Mouse (Mus musculus) hindbrain, postnatal 0 days (tissue): ENCODE measurements around the gene Sf1. TPM values are rescaled to one million over a fixed set of nuclear protein-coding genes. Genes with fewer than 3 reads are reported as not detected.

ENCODE experiments used
- ATAC-seq: fragments of 200-750 bp; cut with Nextera tagmentation; 2 replicates; pipeline ENCODE4 v1.8.0; 2017; ENCODE audit warnings: mild to moderate bottlenecking, moderate TSS enrichment, moderate library complexity
- DNase-seq: peaks from one replicate; pipeline ENCODE4 v3.0.0-alpha.2; 2015; ENCODE audit warnings: low spot score
- H3K27ac ChIP-seq: fragments of 300-500 bp; sonication (generic); 2 replicates; pipeline ENCODE4 v1.5.1; 2014; ENCODE audit warnings: mild to moderate bottlenecking
- H3K27me3 ChIP-seq: fragments of 300-500 bp; sonication (generic); 2 replicates; pipeline ENCODE4 v1.6.1; 2014; ENCODE audit warnings: low read length, mixed read lengths; ENCODE audit not compliant: insufficient read depth
- H3K36me3 ChIP-seq: fragments of 300-500 bp; sonication (generic); 2 replicates; pipeline ENCODE4 v1.6.1; 2014; ENCODE audit warnings: low read length, mixed read lengths; ENCODE audit not compliant: insufficient read depth
- H3K4me1 ChIP-seq: fragments of 300-500 bp; sonication (generic); 2 replicates; pipeline ENCODE4 v1.6.1; 2014; ENCODE audit warnings: antibody characterized with exemption, low read length, mixed read lengths; ENCODE audit not compliant: insufficient read depth
- H3K4me2 ChIP-seq: fragments of 300-500 bp; sonication (generic); 2 replicates; pipeline ENCODE4 v1.6.1; 2014; ENCODE audit warnings: low read depth, mild to moderate bottlenecking, low read length, moderate library complexity, mixed read lengths
- H3K4me3 ChIP-seq: fragments of 300-500 bp; sonication (generic); 2 replicates; pipeline ENCODE4 v1.5.1; 2014; ENCODE audit warnings: low read length
- H3K9ac ChIP-seq: fragments of 300-500 bp; sonication (generic); replicated peaks from 2 replicates; pipeline ENCODE4 v1.6.1; 2014; ENCODE audit warnings: mild to moderate bottlenecking, low read length, moderate library complexity, mixed read lengths
- H3K9me3 ChIP-seq: fragments of 300-500 bp; sonication (generic); 2 replicates; pipeline ENCODE4 v1.6.1; 2016; ENCODE audit warnings: low read length, mixed read lengths
- CTCF ChIP-seq: IDR thresholded peaks from 2 replicates; pipeline ENCODE4 v1.5.1; 2016; ENCODE audit warnings: antibody characterized with exemption, control low read depth, low read depth
- WGBS: fragments of 180-500 bp; shearing (Covaris S2); extraction: QIAGEN DNeasy Blood & Tissue Kit; methylation state at CpG from one replicate; pipeline ENCODE4 v1.1.7; 2014; 5-methylcytosine and 5-hydroxymethylcytosine counted together
- polyA plus RNA-seq: library from polyadenylated mRNA; unstranded; fragments of >200 nt; fragmentation: Nextera tagmentation; extraction: Ambion mirVana; gene quantifications from 2 replicates; pipeline ENCODE4 v1.2.1, GENCODE M21; 2015
- total RNA-seq: library from RNA; depleted of rRNA; stranded (reverse); fragments of >200 nt; gene quantifications from 2 replicates; pipeline ENCODE4 v1.2.3, GENCODE M21; 2014

Sf1 gene
- total and polyA plus RNA-seq, 2 experiments from 2014 or later = 84.9 to 89.0 TPM

- peak within 1 kb of the TSS; percentile 81 for H3K4me3 ChIP-seq
- ATAC-seq = peak; percentile 95
- H3K27me3 ChIP-seq = no peaks in the 10 kb centered on the region
- peak; percentile 99 for DNase-seq
- H3K27ac ChIP-seq = peak within 1 kb of the TSS; percentile 82
- WGBS = under 1% methylated on average over 41 of the region's 43 CpGs
- H3K36me3 ChIP-seq = peaks cover 23% of the 10 kb centered on the region
- peak within 1 kb of the TSS; percentile 90 for H3K9ac ChIP-seq
- no peaks in the 10 kb centered on the region for H3K9me3 ChIP-seq
- TF ChIP-seq CTCF = peak; percentile 71
- H3K4me1 ChIP-seq = peaks cover 7% of the 10 kb centered on the region
- peak within 1 kb of the TSS; percentile 96 for H3K4me2 ChIP-seq
Measured at GRCm38 (mm10) chr19:6334673-6335457, 28.6 kb upstream of the Sf1 start, which contains the start of gene Men1. Gene Men1 (plus strand): TSS chr19:6334979.

DNA sequence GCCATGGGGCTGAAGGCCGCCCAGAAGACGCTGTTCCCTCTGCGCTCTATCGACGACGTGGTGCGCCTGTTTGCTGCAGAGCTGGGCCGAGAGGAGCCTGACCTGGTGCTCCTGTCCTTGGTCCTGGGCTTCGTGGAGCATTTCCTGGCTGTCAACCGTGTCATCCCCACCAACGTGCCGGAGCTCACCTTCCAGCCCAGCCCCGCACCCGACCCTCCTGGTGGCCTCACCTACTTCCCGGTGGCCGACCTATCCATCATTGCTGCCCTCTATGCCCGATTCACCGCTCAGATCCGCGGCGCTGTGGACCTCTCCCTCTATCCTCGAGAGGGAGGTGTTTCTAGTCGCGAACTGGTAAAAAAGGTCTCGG is 28.0 kb upstream of the Sf1 start:
- DNase-seq (peak; percentile 29), ATAC-seq (no peak)
- peak; percentile 15; the same call in 1 of the 2 replicates for TF ChIP-seq CTCF
- Histone ChIP-seq H3K27me3 (no peaks in the 10 kb centered on the region), H3K36me3 (peaks cover 28% of the 10 kb centered on the region), H3K9me3 (no peaks in the 10 kb centered on the region), H3K4me3 (peak overlapping the region; percentile 81), H3K4me1 (peaks cover 7% of the 10 kb centered on the region), H3K27ac (peak overlapping the region; percentile 82), H3K4me2 (peak overlapping the region; percentile 96), H3K9ac (peak overlapping the region; percentile 90)
- 1% methylated on average over 25 of the region's 25 CpGs for WGBS

- WGBS = 91% methylated on average over 10 of the region's 10 CpGs
- Histone ChIP-seq H3K4me3 (peak overlapping the region; percentile 81; the same call in 1 of the 2 replicates), H3K27me3 (no peaks in the 10 kb centered on the region), H3K36me3 (peaks cover 28% of the 10 kb centered on the region), H3K9ac (peak overlapping the region; percentile 90), H3K4me1 (peaks cover 7% of the 10 kb centered on the region), H3K9me3 (no peaks in the 10 kb centered on the region), H3K4me2 (peak overlapping the region; percentile 96), H3K27ac (no peak overlapping the region)
- ATAC-seq (no peak), DNase-seq (no peak)
- no peak for TF ChIP-seq CTCF
Measured at GRCm38 (mm10) chr19:6336920-6337319, 26.6 kb upstream of the Sf1 start.

- no peak for ATAC-seq
- DNase-seq = no peak
- Histone ChIP-seq H3K4me2 (no peak overlapping the region), H3K36me3 (peaks cover 31% of the 10 kb centered on the region), H3K9ac (no peak overlapping the region), H3K4me3 (no peak overlapping the region), H3K27me3 (no peaks in the 10 kb centered on the region), H3K4me1 (peaks cover 7% of the 10 kb centered on the region), H3K27ac (no peak overlapping the region), H3K9me3 (no peaks in the 10 kb centered on the region)
- no peak for TF ChIP-seq CTCF
- 97% methylated on average over 7 of the region's 7 CpGs for WGBS
Measured at GRCm38 (mm10) chr19:6338171-6338570, 25.3 kb upstream of the Sf1 start.

GRCm38 (mm10) chr19:6338716-6339115 is 24.8 kb upstream of the Sf1 start:
- H3K4me2 ChIP-seq = no peak overlapping the region
- no peaks in the 10 kb centered on the region for H3K9me3 ChIP-seq
- H3K36me3 ChIP-seq = peaks cover 31% of the 10 kb centered on the region
- ATAC-seq (no peak), DNase-seq (no peak)
- H3K27me3 ChIP-seq = no peaks in the 10 kb centered on the region
- peaks cover 7% of the 10 kb centered on the region for H3K4me1 ChIP-seq
- no peak overlapping the region for H3K9ac ChIP-seq
- no peak overlapping the region for H3K27ac ChIP-seq
- no peak for TF ChIP-seq CTCF
- 95% methylated on average over 11 of the region's 11 CpGs for WGBS
- H3K4me3 ChIP-seq = no peak overlapping the region

DNA sequence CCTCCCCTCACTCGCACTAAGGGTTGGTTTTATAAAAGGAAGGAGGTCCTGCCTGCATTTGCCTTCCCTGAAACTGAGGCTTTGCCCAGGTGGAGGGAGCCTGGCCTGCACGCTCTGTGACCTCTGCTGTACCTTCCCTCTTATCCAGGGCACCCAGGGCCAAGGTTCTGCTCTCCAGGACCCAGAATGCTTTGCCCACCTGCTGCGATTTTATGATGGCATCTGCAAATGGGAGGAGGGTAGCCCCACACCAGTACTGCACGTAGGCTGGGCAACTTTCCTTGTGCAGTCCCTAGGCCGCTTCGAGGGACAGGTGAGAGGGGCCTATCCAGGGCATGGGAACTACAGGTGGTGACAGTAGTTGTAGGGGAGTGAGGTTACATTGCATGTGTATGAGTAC is 24.3 kb upstream of the Sf1 start:
- no peak for DNase-seq
- H3K4me2 ChIP-seq = no peak overlapping the region
- no peak overlapping the region for H3K27ac ChIP-seq
- no peak overlapping the region for H3K9ac ChIP-seq
- H3K9me3 ChIP-seq = no peaks in the 10 kb centered on the region
- H3K36me3 ChIP-seq = peaks cover 36% of the 10 kb centered on the region
- no peak for TF ChIP-seq CTCF
- H3K4me1 ChIP-seq = peaks cover 7% of the 10 kb centered on the region
- no peaks in the 10 kb centered on the region for H3K27me3 ChIP-seq
- no peak for ATAC-seq
- H3K4me3 ChIP-seq = no peak overlapping the region
- 98% methylated on average over 6 of the region's 6 CpGs for WGBS
